Mouse (Mus musculus): Measurements from ENCODE around the gene Grin2c. TPM values are rescaled to one million over a fixed set of nuclear protein-coding genes. Genes with fewer than 3 reads are reported as not detected.

The Grin2c gene
- polyA plus RNA-seq, 1 experiment: not detected

- TF ChIP-seq CTCF (IDR thresholded peaks at IDR 0.05; ENCODE audit: control insufficient read depth, insufficient read depth, insufficient read length): no peak
- no peak for TF ChIP-seq MAX (IDR thresholded peaks at IDR 0.05)
- TF ChIP-seq MYOG (IDR thresholded peaks at IDR 0.05; ENCODE audit: control insufficient read depth, extremely low read depth, insufficient read length): no peak
- no peak for TF ChIP-seq MYOD1 (IDR thresholded peaks at IDR 0.05; ENCODE audit: control insufficient read depth, insufficient read length, low read depth)
- TF ChIP-seq FOSL1 (IDR thresholded peaks at IDR 0.05; ENCODE audit: insufficient read depth, low read length, poor library complexity, severe bottlenecking): no peak
- no peak for TF ChIP-seq USF1 (IDR thresholded peaks at IDR 0.05; ENCODE audit: low read depth)
- no peak for TF ChIP-seq CEBPB (IDR thresholded peaks at IDR 0.05; ENCODE audit: low read depth)
- no peaks in the 10 kb centered on the region for H3K36me3 ChIP-seq (ENCODE audit: control insufficient read depth, insufficient read depth)
- H3ac ChIP-seq (ENCODE audit: control insufficient read depth, insufficient read length, low read depth): no peak overlapping the region
- no peak overlapping the region for H3K4me3 ChIP-seq (ENCODE audit: insufficient read depth, poor library complexity, severe bottlenecking)
- H3K79me3 ChIP-seq (ENCODE audit: low read depth): no peaks in the 10 kb centered on the region
- H3K27me3 ChIP-seq (ENCODE audit: control insufficient read depth, insufficient read depth, insufficient read length): no peaks in the 10 kb centered on the region
- no peaks in the 10 kb centered on the region for H3K79me2 ChIP-seq (ENCODE audit: control insufficient read depth, insufficient read depth)
Observed at GRCm38 (mm10) chr11:115282723-115283485, 15.9 kb upstream of the Grin2c start.

- no peaks in the 10 kb centered on the region for H3K79me2 ChIP-seq (ENCODE audit: control insufficient read depth, insufficient read depth)
Observed at GRCm38 (mm10) chr11:115282295-115282694, 15.3 kb upstream of the Grin2c start.

GRCm38 (mm10) chr11:115279726-115280125, 12.7 kb upstream of the Grin2c start:
- H3K27me3 ChIP-seq (ENCODE audit: control insufficient read depth, insufficient read depth, insufficient read length): no peaks in the 10 kb centered on the region
- no peak overlapping the region for H3ac ChIP-seq (ENCODE audit: control insufficient read depth, insufficient read length, low read depth)
- no peaks in the 10 kb centered on the region for H3K79me2 ChIP-seq (ENCODE audit: control insufficient read depth, insufficient read depth)
- TF ChIP-seq MAX (IDR thresholded peaks at IDR 0.05): no peak
- TF ChIP-seq CEBPB (IDR thresholded peaks at IDR 0.05; ENCODE audit: low read depth): no peak
- no peak for TF ChIP-seq MYOD1 (IDR thresholded peaks at IDR 0.05; ENCODE audit: control insufficient read depth, insufficient read length, low read depth)
- TF ChIP-seq CTCF (IDR thresholded peaks at IDR 0.05; ENCODE audit: control insufficient read depth, insufficient read depth, insufficient read length): no peak
- no peak for TF ChIP-seq USF1 (IDR thresholded peaks at IDR 0.05; ENCODE audit: low read depth)
- TF ChIP-seq FOSL1 (IDR thresholded peaks at IDR 0.05; ENCODE audit: insufficient read depth, low read length, poor library complexity, severe bottlenecking): no peak
- no peak for TF ChIP-seq MYOG (IDR thresholded peaks at IDR 0.05; ENCODE audit: control insufficient read depth, extremely low read depth, insufficient read length)
- no peaks in the 10 kb centered on the region for H3K79me3 ChIP-seq (ENCODE audit: low read depth)
- no peaks in the 10 kb centered on the region for H3K36me3 ChIP-seq (ENCODE audit: control insufficient read depth, insufficient read depth)
- H3K4me3 ChIP-seq (ENCODE audit: insufficient read depth, poor library complexity, severe bottlenecking): no peak overlapping the region

More at GRCm38 (mm10) chr11:115282295-115282694, 15.3 kb upstream of the Grin2c start:
- Histone ChIP-seq H3ac (ENCODE audit: control insufficient read depth, insufficient read length, low read depth) (no peak overlapping the region), H3K27me3 (ENCODE audit: control insufficient read depth, insufficient read depth, insufficient read length) (no peaks in the 10 kb centered on the region), H3K36me3 (ENCODE audit: control insufficient read depth, insufficient read depth) (no peaks in the 10 kb centered on the region), H3K4me3 (ENCODE audit: insufficient read depth, poor library complexity, severe bottlenecking) (no peak overlapping the region), H3K79me3 (ENCODE audit: low read depth) (no peaks in the 10 kb centered on the region)
- TF ChIP-seq USF1 (IDR thresholded peaks at IDR 0.05; ENCODE audit: low read depth) (no peak), CTCF (IDR thresholded peaks at IDR 0.05; ENCODE audit: control insufficient read depth, insufficient read depth, insufficient read length) (no peak), MAX (IDR thresholded peaks at IDR 0.05) (no peak), MYOG (IDR thresholded peaks at IDR 0.05; ENCODE audit: control insufficient read depth, extremely low read depth, insufficient read length) (no peak), FOSL1 (IDR thresholded peaks at IDR 0.05; ENCODE audit: insufficient read depth, low read length, poor library complexity, severe bottlenecking) (no peak)

- Histone ChIP-seq H3K27me3 (ENCODE audit: control insufficient read depth, insufficient read depth, insufficient read length) (no peaks in the 10 kb centered on the region), H3ac (ENCODE audit: control insufficient read depth, insufficient read length, low read depth) (no peak overlapping the region), H3K36me3 (ENCODE audit: control insufficient read depth, insufficient read depth) (no peaks in the 10 kb centered on the region), H3K79me3 (ENCODE audit: low read depth) (no peaks in the 10 kb centered on the region), H3K79me2 (ENCODE audit: control insufficient read depth, insufficient read depth) (no peaks in the 10 kb centered on the region), H3K4me3 (ENCODE audit: insufficient read depth, poor library complexity, severe bottlenecking) (peak overlapping the region; percentile 56)
- no peak for TF ChIP-seq MYOG (IDR thresholded peaks at IDR 0.05; ENCODE audit: control insufficient read depth, extremely low read depth, insufficient read length)
- no peak for TF ChIP-seq FOSL1 (IDR thresholded peaks at IDR 0.05; ENCODE audit: insufficient read depth, low read length, poor library complexity, severe bottlenecking)
- no peak for TF ChIP-seq USF1 (IDR thresholded peaks at IDR 0.05; ENCODE audit: low read depth)
- TF ChIP-seq CTCF (IDR thresholded peaks at IDR 0.05; ENCODE audit: control insufficient read depth, insufficient read depth, insufficient read length): no peak
- TF ChIP-seq MYOD1 (IDR thresholded peaks at IDR 0.05; ENCODE audit: control insufficient read depth, insufficient read length, low read depth): no peak
- no peak for TF ChIP-seq MAX (IDR thresholded peaks at IDR 0.05)
- TF ChIP-seq CEBPB (IDR thresholded peaks at IDR 0.05; ENCODE audit: low read depth): no peak
Observed at GRCm38 (mm10) chr11:115278176-115278575, 11.1 kb upstream of the Grin2c start.

GRCm38 (mm10) chr11:115277604-115277975, 10.5 kb upstream of the Grin2c start:
- Histone ChIP-seq H3K36me3 (ENCODE audit: control insufficient read depth, insufficient read depth) (no peaks in the 10 kb centered on the region), H3K4me3 (ENCODE audit: insufficient read depth, poor library complexity, severe bottlenecking) (peak overlapping the region; percentile 56), H3K79me2 (ENCODE audit: control insufficient read depth, insufficient read depth) (no peaks in the 10 kb centered on the region), H3ac (ENCODE audit: control insufficient read depth, insufficient read length, low read depth) (peak overlapping the region; percentile 87), H3K79me3 (ENCODE audit: low read depth) (no peaks in the 10 kb centered on the region), H3K27me3 (ENCODE audit: control insufficient read depth, insufficient read depth, insufficient read length) (no peaks in the 10 kb centered on the region)
- no peak for TF ChIP-seq CEBPB (IDR thresholded peaks at IDR 0.05; ENCODE audit: low read depth)
- TF ChIP-seq CTCF (IDR thresholded peaks at IDR 0.05; ENCODE audit: control insufficient read depth, insufficient read depth, insufficient read length): no peak
- TF ChIP-seq MAX (IDR thresholded peaks at IDR 0.05): no peak
- TF ChIP-seq MYOG (IDR thresholded peaks at IDR 0.05; ENCODE audit: control insufficient read depth, extremely low read depth, insufficient read length): no peak
- TF ChIP-seq FOSL1 (IDR thresholded peaks at IDR 0.05; ENCODE audit: insufficient read depth, low read length, poor library complexity, severe bottlenecking): no peak
- TF ChIP-seq MYOD1 (IDR thresholded peaks at IDR 0.05; ENCODE audit: control insufficient read depth, insufficient read length, low read depth): no peak
- no peak for TF ChIP-seq USF1 (IDR thresholded peaks at IDR 0.05; ENCODE audit: low read depth)
